Mouse (Mus musculus) megakaryocyte, embryonic 14.5 days (primary cell): Measurements from ENCODE around the gene Ppp6r2.

Source experiments
- FLI1 ChIP-seq: IDR thresholded peaks from 2 replicates; pipeline ENCODE4 v1.6.1; 2012; ENCODE audit warnings: low read length, inconsistent platforms, mixed read lengths
- GATA1 ChIP-seq: IDR thresholded peaks from 3 replicates; pipeline ENCODE4 v1.6.1; 2012; ENCODE audit warnings: mixed read lengths, low read length, inconsistent platforms, borderline replicate concordance

- no peak for TF ChIP-seq GATA1
- no peak for TF ChIP-seq FLI1
Observed at GRCm38 (mm10) chr15:89171526-89172051, 39.8 kb upstream of the Ppp6r2 start.
